Mouse (Mus musculus) liver, postnatal 0 days (tissue): ENCODE data around the gene Idua.

ENCODE experiments used
- CTCF ChIP-seq: sonication (generic); IDR thresholded peaks from 2 replicates; pipeline ENCODE4 v1.5.1; 2016; ENCODE audit warnings: antibody characterized with exemption, low read depth
- EP300 ChIP-seq: IDR thresholded peaks from 2 replicates; pipeline ENCODE4 v1.6.1; 2016; ENCODE audit warnings: antibody characterized with exemption, low read depth, mild to moderate bottlenecking

- TF ChIP-seq CTCF (no peak), EP300 (no peak)
These were observed 4.1 kb upstream of the Idua start for GRCm38 (mm10) chr5:108655891-108656650.
